Mouse (Mus musculus): Measurements from ENCODE around the gene Zfp446.

DNA sequence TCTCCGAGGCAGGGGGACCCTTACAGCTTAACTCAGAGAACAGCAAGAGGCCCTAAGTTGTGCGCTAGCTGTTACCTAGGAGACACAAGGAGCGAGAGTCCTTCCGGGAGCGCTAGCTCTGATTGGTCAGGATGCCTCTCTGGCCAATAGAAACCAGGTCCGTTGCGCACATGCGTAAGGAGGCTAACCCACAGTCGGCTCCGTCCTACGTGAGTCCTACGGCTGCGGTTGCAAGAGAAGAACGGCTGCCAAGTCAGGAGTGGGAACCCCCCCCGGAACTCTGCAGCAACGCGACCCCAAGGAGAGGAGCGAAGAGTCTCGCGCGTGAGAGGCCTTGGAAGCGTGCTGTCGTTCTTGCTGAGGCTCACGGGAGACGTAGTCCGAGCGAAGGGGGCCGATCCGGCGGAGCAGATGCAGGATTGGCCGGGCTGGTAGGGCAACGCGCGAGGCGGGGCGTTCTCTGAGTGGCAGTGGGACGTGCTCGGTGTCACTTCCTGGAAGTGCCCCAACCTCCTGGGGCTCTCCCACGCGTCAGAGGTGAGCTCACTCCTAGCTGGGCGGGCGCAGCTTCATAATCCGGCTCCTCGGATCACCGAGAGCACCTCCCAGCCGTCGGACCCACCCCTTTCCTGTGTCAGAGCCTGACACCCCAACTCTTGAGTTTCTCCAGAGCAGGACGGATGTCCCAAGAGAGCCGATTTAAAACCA, at the start of gene Zfp446:
- TF ChIP-seq EP300 (IDR thresholded peaks at IDR 0.05; ENCODE audit: insufficient read depth, low read depth, low read length): no peak
- TF ChIP-seq POLR2A (IDR thresholded peaks at IDR 0.05; ENCODE audit: insufficient read depth, low read length): peak; percentile 57

Measured in ES-Bruce4 (cell line).